In genomic region chr2:92598941-92599486, GRCm38 (mm10) we compare ENCODE assay signal across 9 mouse cellular contexts. TPM values are rescaled to one million over a fixed set of nuclear protein-coding genes. Genes with fewer than 3 reads are reported as not detected.
DNase-seq lines count a peak whose midpoint lies in the region; ATAC-seq lines count a peak whose summit lies in the region.
"Had no signal": no experiment of that assay in that cellular context is flagged by ENCODE, and none has a peak within 500 bp of the region (broad histone marks: within the 10 kb centered on the region; RNA-seq: fewer than 3 reads in every experiment).

No protein-coding gene starts in this region.

- H3K27ac ChIP-seq in heart, embryonic 13.5 days (replicated peaks): no peak overlapping the region
- H3K27ac ChIP-seq in hindbrain, embryonic 16.5 days (ENCODE audit: low read depth, low read length): peak overlapping the region; percentile 80

- H3K4me2 ChIP-seq in heart, embryonic 13.5 days: peak overlapping the region; percentile 99
- H3K4me2 ChIP-seq in hindbrain, embryonic 16.5 days (ENCODE audit: low read length): peak overlapping the region; percentile 73

- H3K36me3 ChIP-seq in heart, embryonic 13.5 days: no peaks in the 10 kb centered on the region
- H3K36me3 ChIP-seq in hindbrain, embryonic 16.5 days (ENCODE audit: control insufficient read depth, insufficient read depth, low read length): no peaks in the 10 kb centered on the region

- peak overlapping the region; percentile 71 for H3K4me3 ChIP-seq in heart, embryonic 13.5 days
- peak overlapping the region; percentile 88 for H3K4me3 ChIP-seq in hindbrain, embryonic 16.5 days (ENCODE audit: low read length)

- WGBS in heart, embryonic 13.5 days: 24% methylated on average over 10 of the region's 11 CpGs
- WGBS in hindbrain, embryonic 16.5 days: 25% methylated on average over 10 of the region's 11 CpGs

- intact Hi-C loops in heart, postnatal 36 days (cut with DNase I): no loop called here

- H3K4me1 ChIP-seq in heart, embryonic 13.5 days: peaks cover 14% of the 10 kb centered on the region
- H3K4me1 ChIP-seq in hindbrain, embryonic 16.5 days (ENCODE audit: control insufficient read depth, insufficient read depth, low read depth, low read length): peaks cover 34% of the 10 kb centered on the region

- H3K9ac ChIP-seq in heart, embryonic 13.5 days: peak overlapping the region; percentile 76; the same call in 1 of the 2 replicates
- H3K9ac ChIP-seq in hindbrain, embryonic 16.5 days (ENCODE audit: low read depth, low read length): peak overlapping the region; percentile 87

- ATAC-seq in heart, embryonic 13.5 days (ENCODE audit: extremely low read depth, insufficient number of reproducible peaks, low FRiP score, low TSS enrichment): no peak
- ATAC-seq in hindbrain, embryonic 16.5 days: peak; percentile 49

- H3K27me3 ChIP-seq in heart, embryonic 13.5 days (replicated peaks): peaks cover 89% of the 10 kb centered on the region
- no peaks in the 10 kb centered on the region for H3K27me3 ChIP-seq in hindbrain, embryonic 16.5 days (replicated peaks; ENCODE audit: control insufficient read depth, insufficient read depth, low read length)

- no peaks in the 10 kb centered on the region for H3K9me3 ChIP-seq in heart, embryonic 13.5 days
- H3K9me3 ChIP-seq in hindbrain, embryonic 16.5 days (ENCODE audit: control insufficient read depth, low read length): no peaks in the 10 kb centered on the region
- H3K9me3 ChIP-seq: megakaryocyte, embryonic 14.5 days had no signal

- no peak for DNase-seq in heart, postnatal 36 days
- peak; percentile 49 for DNase-seq in embryo, embryonic 10.5 days (ENCODE audit: low spot score)
- DNase-seq in neural tube, embryonic 10.5 days (ENCODE audit: extremely low spot score, low spot score): peak; percentile 56
- no peak for DNase-seq in spleen, postnatal 14 days (ENCODE audit: low spot score in 2 of 2)
- DNase-seq in right cerebral cortex, postnatal 36 days (ENCODE audit: low spot score in 2 of 2): no peak
- no peak for DNase-seq in B cell, adult 2 months

RNA-seq across cellular contexts. Expression of gene Chst1, which starts 0.5 kb away (rescaled TPM):
- polyA plus RNA-seq in heart, embryonic 13.5 days (2015; fragmentation: Nextera tagmentation; extraction: Ambion mirVana): 2.0 and 2.1 TPM in 2 replicates
- 1 to 10 TPM; 2.6 to 3.3 TPM for total RNA-seq in heart, postnatal 36 days (2021)
- polyA plus RNA-seq in hindbrain, embryonic 16.5 days (2015; fragmentation: Nextera tagmentation; extraction: Ambion mirVana): 31.9 and 33.2 TPM in 2 replicates

Comparison
In these comparisons a context has a peak if more than half of its experiments do, and no peak if none do; other contexts are left out.
1. DNase-seq: peak in embryo, embryonic 10.5 days (single experiment) and neural tube, embryonic 10.5 days (single experiment); none in heart, postnatal 36 days (0 of 2), spleen, postnatal 14 days (0 of 2), right cerebral cortex, postnatal 36 days (0 of 2) and B cell, adult 2 months (0 of 2).
2. RNA of gene Chst1, which starts 0.5 kb away (polyA plus RNA-seq): 31.9 to 33.2 TPM in hindbrain, embryonic 16.5 days; 2.0 to 2.1 TPM in heart, embryonic 13.5 days; every median in the first group is over 10 times any median in the second.